Mouse (Mus musculus) effector memory CD4-positive, alpha-beta T cell, adult 7 months (primary cell): ENCODE data around the gene Spn. TPM values are rescaled to one million over a fixed set of nuclear protein-coding genes. Genes with fewer than 3 reads are reported as not detected.

ENCODE experiments used
- polyA plus RNA-seq: library from polyadenylated mRNA; unstranded; fragments of 100-300 nt; shearing (Covaris generic); gene quantifications from one replicate; pipeline ENCODE4 v1.2.1, GENCODE M21; 2017

Gene Spn
- polyA plus RNA-seq, result 49.4 TPM

GRCm38 (mm10) chr7:127137262-127138017, at the start of gene Spn:
Spn (minus strand) TSS chr7:127137823.

GRCm38 (mm10) chr7:127121911-127122270, 15.7 kb downstream of the Spn start, which contains the start of gene Qprt:
Qprt (minus strand) TSS chr7:127122226.

GRCm38 (mm10) chr7:127091114-127091896, 46.3 kb downstream of the Spn start, which contains the start of gene AI467606:
AI467606 (plus strand) TSS chr7:127091359.

GRCm38 (mm10) chr7:127087278-127088010, 50.2 kb downstream of the Spn start, which contains the start of gene Zg16:
Zg16 (minus strand) TSS chr7:127087328.

Other genes starting within 250 kb of the Spn start
- gene Tmem219, start 214.9 kb downstream of the Spn start, polyA plus RNA-seq, result 41.2 TPM
- gene Kctd13, start 208.9 kb downstream of the Spn start, polyA plus RNA-seq, result 37.4 TPM
- 0.30 TPM for gene Asphd1, start 188.2 kb downstream of the Spn start, polyA plus RNA-seq
- gene Sez6l2, start 187.3 kb downstream of the Spn start, polyA plus RNA-seq, result 0.27 TPM
- 127 TPM for gene Cdipt, start 161.9 kb downstream of the Spn start, polyA plus RNA-seq
- 0.57 TPM for gene Cdiptos, start 161.7 kb downstream of the Spn start, polyA plus RNA-seq
- 75.7 TPM for gene Mvp, start 123.2 kb downstream of the Spn start, polyA plus RNA-seq
- gene Pagr1b, start 121.3 kb downstream of the Spn start, polyA plus RNA-seq, result 1.7 TPM
- gene Pagr1a, start 120.5 kb downstream of the Spn start, polyA plus RNA-seq, result 49.8 TPM
- 13.4 TPM for gene Gm42742, start 116.7 kb downstream of the Spn start, polyA plus RNA-seq
- gene Prrt2, start 116.6 kb downstream of the Spn start, polyA plus RNA-seq, result 4.9 TPM
- gene Maz, start 110.8 kb downstream of the Spn start, polyA plus RNA-seq, result 66.5 TPM
- 3.0 TPM for gene Kif22, start 95.4 kb downstream of the Spn start, polyA plus RNA-seq
- gene Zg16, start 50.5 kb downstream of the Spn start, polyA plus RNA-seq, result not detected
- gene AI467606, start 46.5 kb downstream of the Spn start, polyA plus RNA-seq, result 70.4 TPM
- 11.2 TPM for gene Qprt, start 15.6 kb downstream of the Spn start, polyA plus RNA-seq
- gene Cd2bp2, start 58.2 kb upstream of the Spn start, polyA plus RNA-seq, result 72.4 TPM
- gene Tbc1d10b, start 70.6 kb upstream of the Spn start, polyA plus RNA-seq, result 63.5 TPM
- 13.0 TPM for gene Mylpf, start 71.1 kb upstream of the Spn start, polyA plus RNA-seq
- gene Zfp553, start 95.2 kb upstream of the Spn start, polyA plus RNA-seq, result 6.8 TPM
- 491 TPM for gene Sept1, start 95.3 kb upstream of the Spn start, polyA plus RNA-seq
- gene Zfp771, start 106.5 kb upstream of the Spn start, polyA plus RNA-seq, result 5.0 TPM
- gene Dctpp1, start 122.9 kb upstream of the Spn start, polyA plus RNA-seq, result 18.2 TPM
- gene Sephs2, start 136.2 kb upstream of the Spn start, polyA plus RNA-seq, result 31.4 TPM
- 375 TPM for gene Itgal, start 158.4 kb upstream of the Spn start, polyA plus RNA-seq
- gene Zfp768, start 207.8 kb upstream of the Spn start, polyA plus RNA-seq, result 0.27 TPM
- gene Zfp747, start 238.2 kb upstream of the Spn start, polyA plus RNA-seq, result 21.0 TPM
- gene 9130019O22Rik, start 249.3 kb upstream of the Spn start, polyA plus RNA-seq, result 7.3 TPM